9 mouse cellular contexts compared by ENCODE assay signal in the genomic region with DNA sequence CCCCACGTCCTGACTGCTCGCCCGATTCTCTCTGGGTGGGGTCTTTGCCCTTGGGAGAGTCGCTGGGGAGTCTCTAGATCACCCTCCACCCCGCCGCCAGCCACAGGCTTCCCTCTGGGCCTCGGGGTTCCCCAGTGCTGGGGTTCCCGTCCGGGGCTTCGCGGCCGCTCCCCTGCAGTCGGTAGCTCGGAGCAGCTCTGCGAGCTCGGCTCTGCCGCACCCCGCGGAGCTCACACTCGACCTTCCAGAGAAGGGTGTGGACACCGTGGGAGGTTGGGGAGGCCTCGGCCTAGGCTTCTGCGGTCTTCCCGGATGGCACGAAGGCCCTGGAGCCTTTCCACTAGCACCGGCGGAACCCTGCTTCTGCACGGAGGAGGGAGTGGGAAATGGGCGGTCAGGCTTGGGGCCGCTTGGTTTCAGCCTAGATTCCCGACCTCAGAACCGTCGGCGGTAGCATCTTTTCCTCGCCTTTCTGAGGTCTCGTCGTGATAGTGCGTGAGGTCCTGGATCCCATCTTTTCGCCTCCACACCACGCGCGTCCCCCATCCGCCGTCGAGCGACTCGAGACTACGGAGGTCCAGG. TPM values are rescaled to one million over a fixed set of nuclear protein-coding genes. Genes with fewer than 3 reads are reported as not detected.
DNase-seq lines count a peak whose midpoint lies in the region; ATAC-seq lines count a peak whose summit lies in the region.
"Had no signal": no experiment of that assay in that cellular context is flagged by ENCODE, and none has a peak within 500 bp of the region (broad histone marks: within the 10 kb centered on the region; RNA-seq: fewer than 3 reads in every experiment).

No protein-coding gene starts in this region.

- H3K4me1 ChIP-seq in liver, embryonic 15.5 days (replicated peaks), result peaks cover 23% of the 10 kb centered on the region

- no peaks in the 10 kb centered on the region for H3K36me3 ChIP-seq in liver, embryonic 15.5 days (replicated peaks)

- peak; percentile 37 for ATAC-seq in granulocyte monocyte progenitor cell, adult 5-6 weeks (replicated peaks; ENCODE audit: poor library complexity, severe bottlenecking)
- ATAC-seq in liver, embryonic 15.5 days (ENCODE audit: insufficient read depth), result no peak

- H3K4me3 ChIP-seq in liver, embryonic 15.5 days (replicated peaks), result peak overlapping the region; percentile 32

- H3K9ac ChIP-seq in liver, embryonic 15.5 days, result no peak overlapping the region

- 1% methylated on average over 48 of the region's 48 CpGs for WGBS in liver, embryonic 15.5 days (ENCODE audit: insufficient replicate concordance)

- H3K9me3 ChIP-seq in liver, embryonic 15.5 days (replicated peaks), result no peaks in the 10 kb centered on the region

- H3K27me3 ChIP-seq in liver, embryonic 15.5 days, result peaks cover 98% of the 10 kb centered on the region

- intact Hi-C loops in left cerebral cortex, postnatal 25 days (cut with DNase I), result no loop called here

- peak overlapping the region; percentile 50 for H3K4me2 ChIP-seq in liver, embryonic 15.5 days

- DNase-seq in cerebellum, adult 9-11 months, result peak; percentile 69
- DNase-seq in cerebellum, adult 9-10 months, result no peak
- DNase-seq in spleen, postnatal 10 days (ENCODE audit: low spot score in 2 of 2), result peak; percentile 12 to 26
- DNase-seq in spleen, adult 18-20 months, result no peak
- no peak for DNase-seq in c-Kit-positive CD71-positive TER-119-positive erythroid progenitor cells, embryonic 14.5 days (ENCODE audit: low spot score)
- DNase-seq in left cerebral cortex, postnatal 25 days (ENCODE audit: low spot score in 2 of 2), result no peak

- H3K27ac ChIP-seq in liver, embryonic 15.5 days (replicated peaks), result no peak overlapping the region

RNA-seq across cellular contexts. Expression of a gene that starts 39.4 kb away (rescaled TPM):
- not detected in 2 replicates for total RNA-seq in granulocyte monocyte progenitor cell, adult 5-6 weeks (2014; fragmentation: Nextera tagmentation)
- not detected in 2 replicates for total RNA-seq in granulocyte monocyte progenitor cell, adult 5-6 weeks (2017)
- 7.6 and 7.7 TPM in 2 replicates for polyA plus RNA-seq in liver, embryonic 15.5 days (2015; fragmentation: Nextera tagmentation; extraction: Ambion mirVana)
- total RNA-seq in left cerebral cortex, postnatal 25 days (2021), result not detected
- total RNA-seq: heart, postnatal 14 days had no signal

Comparison
In these comparisons a context has a peak if more than half of its experiments do, and no peak if none do; other contexts are left out.
1. DNase-seq: peak in cerebellum, adult 9-11 months (single experiment) and spleen, postnatal 10 days (2 of 2); none in cerebellum, adult 9-10 months (single experiment), spleen, adult 18-20 months (0 of 2), c-Kit-positive CD71-positive TER-119-positive erythroid progenitor cells, embryonic 14.5 days (single experiment) and left cerebral cortex, postnatal 25 days (0 of 2).